Mouse (Mus musculus) neutrophil, adult 5-6 weeks (primary cell): ENCODE data around the gene Usp3. TPM values are rescaled to one million over a fixed set of nuclear protein-coding genes. Genes with fewer than 3 reads are reported as not detected.

Source experiments
- ATAC-seq: fragments of 151-379, 151-347 bp; 2 replicates; pipeline ENCODE4 v1.8.0; 2017; ENCODE audit warnings: mild to moderate bottlenecking, moderate TSS enrichment; ENCODE audit not compliant: insufficient number of reproducible peaks, poor library complexity, low FRiP score, severe bottlenecking; ENCODE audit errors: extremely low read depth
- total RNA-seq: library from RNA; stranded (forward); fragments of 200-1000 nt; gene quantifications from 2 replicates; pipeline ENCODE4 v1.2.3, GENCODE M21; 2017

The Usp3 gene
- total RNA-seq, 1 experiment from 2014 or later, result 95.1 TPM

DNA sequence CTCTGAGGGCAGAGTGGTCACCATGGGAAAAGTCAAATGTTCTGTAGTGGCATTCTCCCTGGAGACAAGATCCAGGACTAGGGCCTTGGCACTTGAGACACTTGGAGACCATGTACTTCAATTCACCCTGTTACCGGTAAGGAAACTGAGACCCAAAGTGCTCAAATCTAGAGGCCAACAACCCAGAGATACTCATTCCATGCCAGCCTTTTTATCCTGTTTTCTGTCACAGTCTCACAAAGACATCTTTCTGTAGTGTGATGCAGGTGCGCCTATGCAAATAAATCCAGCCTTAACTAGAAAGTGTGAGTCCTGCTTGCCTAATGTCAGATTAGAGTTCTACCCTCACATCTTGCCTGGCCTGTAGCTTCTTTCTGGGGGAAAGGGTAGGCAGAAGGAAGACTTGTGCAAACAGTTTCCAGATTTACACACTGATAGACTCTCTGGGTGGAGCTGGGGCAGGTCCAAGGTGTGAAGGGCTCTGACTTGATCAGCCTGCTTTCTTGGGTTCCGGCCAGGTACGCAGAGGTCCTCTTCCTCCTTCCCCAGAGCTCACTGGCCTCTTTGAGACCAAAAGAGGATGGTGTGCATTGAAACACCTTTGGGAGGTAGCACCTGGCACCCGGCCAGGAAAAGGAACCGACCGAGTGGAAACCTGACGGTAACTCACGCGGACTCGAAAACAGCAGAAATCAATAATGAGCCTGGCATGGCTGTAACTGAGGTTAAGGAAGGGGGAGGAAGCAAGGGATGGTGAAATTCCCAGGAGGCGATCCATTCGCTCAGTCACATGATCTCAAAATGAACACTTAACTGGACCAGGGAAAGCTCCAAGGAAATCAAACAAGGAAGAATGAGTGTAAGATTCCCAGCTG lies 13.2 kb upstream of the Usp3 start:
- ATAC-seq, result no peak

DNA sequence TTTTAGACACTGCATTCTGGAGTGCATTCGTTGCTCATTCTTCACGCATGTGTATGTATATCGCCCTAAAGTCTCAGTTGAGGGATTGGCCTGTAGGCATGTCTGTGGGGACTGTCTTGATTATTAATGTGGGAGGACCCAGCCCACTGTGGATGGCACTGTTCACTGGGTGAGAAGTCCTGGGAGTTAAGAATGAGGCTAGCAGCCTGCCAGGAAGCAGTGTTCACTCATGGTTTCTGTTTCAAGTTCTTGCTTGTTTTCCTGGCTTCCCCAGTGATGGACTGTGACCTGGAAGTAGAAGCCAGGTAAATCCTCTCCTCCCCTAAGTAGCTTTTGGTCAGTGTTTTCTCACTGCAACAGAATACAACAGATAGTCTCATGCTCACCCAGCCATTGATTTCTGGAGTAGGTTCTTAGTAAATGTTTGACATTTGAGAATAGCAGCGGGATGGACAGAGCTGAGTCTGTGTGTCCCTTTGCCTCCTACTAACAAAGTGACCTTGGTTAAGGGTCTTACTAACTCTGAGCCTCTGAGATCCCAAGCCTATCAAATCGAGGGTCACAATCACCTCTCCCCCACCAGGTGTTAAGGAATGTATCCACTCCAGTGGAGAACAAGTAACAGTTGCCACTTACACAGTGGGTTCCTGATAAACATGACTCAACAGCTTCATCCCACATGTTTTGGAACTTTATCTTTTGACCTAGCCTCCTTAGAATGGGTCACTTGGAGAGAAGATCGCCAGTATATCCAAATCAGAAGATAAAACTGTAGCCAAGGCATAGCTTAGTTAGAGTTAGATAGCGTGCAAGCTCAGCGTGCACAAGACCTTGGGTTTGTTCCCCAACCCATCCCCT lies 11.6 kb upstream of the Usp3 start:
- ATAC-seq, result no peak

DNA sequence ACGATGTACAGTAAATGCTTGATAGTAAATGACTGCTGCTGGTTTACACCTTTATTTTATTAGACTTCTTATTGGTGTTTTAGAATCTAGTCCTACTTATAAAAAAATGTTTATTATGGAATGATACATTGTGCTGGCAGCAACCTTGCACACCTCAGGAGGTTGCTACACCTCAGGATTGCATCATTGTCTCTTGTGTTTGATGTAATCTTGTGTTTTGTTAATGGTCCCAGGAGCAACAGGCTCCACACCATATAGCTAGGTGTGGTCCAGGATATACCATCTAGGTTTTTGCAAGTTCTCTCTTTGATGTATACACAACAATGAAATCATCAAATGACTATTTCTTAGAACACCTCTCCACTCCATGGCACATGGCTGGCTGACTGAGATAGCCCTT lies 11.0 kb upstream of the Usp3 start:
- no peak for ATAC-seq

DNA sequence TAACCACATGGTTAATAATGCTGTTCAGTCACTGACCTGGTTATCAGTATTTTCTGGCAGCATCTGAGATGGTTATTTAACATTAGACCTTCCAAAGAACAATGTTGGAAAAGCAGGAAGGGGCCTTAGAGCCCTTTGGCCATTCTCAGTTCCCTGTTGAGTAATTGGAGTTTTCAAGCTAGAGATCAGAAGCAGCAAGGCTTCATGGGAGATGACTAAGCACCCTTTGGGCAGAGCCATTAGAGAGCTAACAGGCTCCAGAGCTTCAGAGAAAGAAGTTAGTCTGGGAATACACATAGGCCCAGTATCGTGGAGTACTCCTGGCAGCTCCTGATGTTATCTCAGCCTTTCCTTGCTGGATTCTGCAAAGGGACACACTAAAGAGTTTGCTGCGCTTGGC lies 8.1 kb upstream of the Usp3 start:
- no peak for ATAC-seq

DNA sequence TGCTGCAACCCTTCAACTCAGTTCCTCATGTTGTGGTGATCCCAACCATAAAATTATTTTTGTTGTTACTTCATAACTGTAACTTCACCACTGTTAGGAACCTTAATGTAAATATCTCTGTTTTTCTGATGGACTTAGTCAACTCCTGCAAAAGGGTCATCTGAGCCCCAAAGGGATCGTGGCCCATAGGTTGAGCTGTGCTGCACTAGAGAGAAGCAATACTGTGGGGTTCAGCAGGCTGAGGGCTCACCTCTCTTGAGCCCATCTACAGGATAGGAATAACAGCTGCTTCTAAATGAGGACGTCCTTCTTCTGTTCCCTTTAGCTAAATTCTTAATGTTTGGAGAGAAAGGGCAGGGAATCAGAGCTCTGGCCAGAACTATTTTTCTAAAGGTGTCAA lies 7.6 kb upstream of the Usp3 start:
- ATAC-seq, result no peak

DNA sequence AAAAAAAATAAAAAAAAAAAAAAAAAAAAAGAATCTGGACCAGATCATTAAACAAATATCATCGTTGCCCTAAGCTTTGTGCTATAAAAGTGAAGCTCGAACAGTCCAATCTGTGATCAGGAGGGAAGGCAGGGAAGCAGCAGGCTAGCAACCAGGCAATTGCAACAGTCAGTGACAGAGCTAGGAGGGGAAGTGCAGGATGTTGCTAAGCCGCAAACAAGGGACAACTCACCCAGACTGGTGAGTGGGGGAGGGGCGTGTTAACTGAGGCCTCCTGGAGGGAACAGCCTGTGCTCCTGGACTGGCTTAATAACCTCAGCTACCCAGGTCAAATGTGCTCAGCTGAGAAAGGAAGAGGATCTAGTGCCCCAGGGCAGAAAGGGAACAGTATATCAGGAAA lies 6.6 kb upstream of the Usp3 start:
- ATAC-seq, result peak; percentile 96

DNA sequence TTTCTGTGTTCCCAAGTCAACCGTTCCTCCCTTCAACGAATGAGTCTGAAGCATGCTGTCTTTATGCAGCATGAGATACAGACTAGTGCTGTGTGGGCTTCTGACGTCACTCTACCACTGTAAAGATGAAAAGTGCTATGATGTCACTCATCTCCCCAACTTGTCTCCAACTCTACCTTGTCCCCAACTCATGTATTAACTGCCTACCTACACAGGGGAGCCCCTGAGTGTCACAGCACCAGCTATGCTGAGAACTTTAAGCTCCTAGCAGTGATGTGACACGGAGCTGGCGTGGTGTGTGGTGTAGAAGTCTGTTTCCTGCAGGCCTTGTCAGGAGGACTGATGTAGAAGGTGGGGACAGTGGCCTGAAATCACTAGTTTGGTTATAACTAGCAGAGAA lies 5.7 kb upstream of the Usp3 start:
- no peak for ATAC-seq

DNA sequence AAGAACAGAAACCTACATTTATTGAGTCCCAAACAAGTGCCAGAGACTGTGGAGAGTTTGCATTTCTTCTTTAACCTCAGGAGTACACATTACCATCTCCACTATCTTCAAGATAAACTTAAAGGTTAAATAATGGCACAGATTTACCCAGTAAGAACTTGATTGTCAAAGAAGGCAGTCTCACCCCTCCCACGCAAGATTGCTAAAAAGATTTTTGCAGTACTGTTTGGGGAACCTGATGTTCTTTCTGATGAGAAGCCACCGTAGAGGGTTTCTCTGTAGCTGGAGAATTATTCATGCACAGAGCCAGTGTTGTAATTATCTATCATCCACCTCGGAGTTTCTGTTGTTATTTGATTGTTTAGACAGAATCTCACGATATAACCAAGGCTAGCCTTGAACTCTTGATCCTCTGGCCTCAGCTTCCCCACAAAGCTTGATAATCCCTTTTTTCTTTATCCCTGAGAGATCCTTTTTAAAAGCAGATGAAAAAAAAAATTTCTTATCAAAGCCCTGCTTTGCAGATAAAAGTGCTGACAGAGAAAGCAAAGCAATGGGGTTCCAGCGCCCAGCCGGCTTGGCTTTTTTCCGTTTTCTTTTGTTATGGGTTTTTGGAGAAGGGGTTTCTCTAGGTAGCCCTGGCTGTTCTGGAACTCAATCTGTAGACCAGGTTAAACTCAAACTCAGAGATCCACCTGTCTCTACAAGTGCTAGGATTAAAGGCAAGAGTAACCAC lies 4.7 kb upstream of the Usp3 start:
- no peak for ATAC-seq

DNA sequence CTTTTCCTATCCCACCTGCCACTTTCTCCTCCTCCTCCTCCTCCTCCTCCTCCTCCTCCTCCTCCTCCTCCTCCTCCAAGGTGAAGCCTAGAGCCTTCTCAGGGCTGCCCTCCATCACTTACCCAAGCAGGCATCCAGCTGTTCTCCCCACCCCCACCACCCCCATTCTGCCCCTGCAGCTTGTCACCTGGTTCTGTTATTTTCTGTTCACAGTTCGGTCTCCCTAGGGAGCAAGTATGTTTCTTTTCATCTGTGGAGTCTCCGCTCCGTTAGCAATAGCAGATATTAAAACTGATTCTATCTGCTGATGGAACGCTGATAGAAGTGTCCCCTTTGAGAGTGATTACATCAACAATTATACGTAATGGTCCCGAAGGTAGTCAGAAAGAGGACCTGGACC lies 4.1 kb upstream of the Usp3 start:
- ATAC-seq, result no peak

DNA sequence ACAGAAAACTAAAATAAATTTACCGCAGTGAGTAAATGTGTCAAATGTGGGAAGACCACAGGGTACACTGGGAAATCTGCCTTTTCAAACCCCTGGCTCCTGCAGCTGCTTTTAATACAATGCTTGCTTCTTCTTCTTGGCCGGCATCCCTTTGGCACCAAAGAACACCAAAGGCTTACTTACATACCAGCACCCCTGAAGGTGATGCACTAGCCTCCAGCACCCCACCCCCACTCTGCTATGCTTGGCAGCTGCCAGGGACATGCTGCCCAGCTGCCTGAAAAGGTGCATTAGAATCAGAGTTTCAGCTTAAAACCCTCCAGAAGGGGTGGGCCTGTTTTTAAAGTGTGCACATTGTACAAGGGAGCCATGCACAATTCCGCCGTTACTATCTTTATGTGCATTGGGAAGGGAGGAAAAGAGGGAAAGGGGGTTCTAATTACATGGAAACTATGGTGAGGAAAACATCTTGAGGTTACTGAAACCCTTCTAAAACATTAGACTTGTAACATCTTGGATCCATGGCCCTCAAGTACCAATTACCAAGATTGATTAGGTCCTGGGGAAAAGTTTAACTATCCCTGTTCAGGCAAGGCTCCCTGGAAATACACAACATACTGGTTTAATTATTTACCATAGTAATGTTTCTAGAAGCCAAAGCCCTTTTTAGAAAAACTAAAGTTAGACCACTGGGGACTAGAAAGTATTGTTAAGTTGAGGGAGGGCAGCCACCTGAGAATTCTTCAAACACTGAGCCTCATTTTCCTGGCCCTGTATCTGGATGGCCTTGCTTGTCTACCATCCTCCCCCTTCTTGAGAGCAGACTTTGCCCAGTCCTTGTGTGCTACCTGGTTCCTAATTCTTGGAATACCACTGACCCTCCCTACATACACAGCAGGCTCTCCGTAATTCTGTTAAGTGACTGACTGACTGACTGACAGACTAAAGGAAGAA lies 3.1 kb upstream of the Usp3 start:
- ATAC-seq, result no peak

DNA sequence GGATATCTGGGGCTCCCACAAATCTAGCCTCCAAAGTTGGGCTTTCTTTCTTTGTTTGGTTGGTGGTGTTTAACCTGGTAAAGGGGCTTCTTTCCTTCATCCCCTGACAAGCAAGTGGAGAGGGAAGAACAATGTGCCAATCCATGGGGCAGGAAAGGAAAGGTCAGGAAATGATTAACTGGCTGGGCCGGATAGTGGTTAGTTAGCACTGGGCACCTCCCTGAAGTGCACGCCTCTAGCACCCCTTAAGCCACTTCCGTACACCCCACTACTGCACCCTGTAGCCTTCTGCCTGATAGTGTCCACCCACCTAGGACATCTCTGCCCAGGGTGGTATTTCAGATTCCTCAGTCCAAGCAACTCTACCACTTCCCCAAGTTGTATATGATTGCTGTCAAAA lies 1.1 kb upstream of the Usp3 start:
- no peak for ATAC-seq

DNA sequence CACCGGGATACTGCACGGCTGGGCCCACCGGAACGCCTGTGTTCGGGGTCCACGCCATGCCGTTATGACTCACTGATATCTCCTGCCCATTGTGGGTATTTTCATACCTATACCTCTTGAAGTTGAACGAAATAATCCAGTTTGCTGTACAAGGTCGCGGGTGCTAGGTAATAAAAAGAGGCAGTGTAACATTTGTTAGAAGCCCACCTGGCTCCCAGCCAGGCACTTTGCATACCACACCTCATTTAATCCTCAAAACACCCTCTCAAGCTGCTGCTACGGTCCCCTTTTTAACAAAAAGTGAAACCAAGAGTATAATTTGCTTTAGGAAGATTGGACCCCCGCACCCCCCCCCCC lies 649 bp upstream of the Usp3 start:
- ATAC-seq, result 0 out of 2 replicates have a peak, but pooled peaks have one; percentile 1

DNA sequence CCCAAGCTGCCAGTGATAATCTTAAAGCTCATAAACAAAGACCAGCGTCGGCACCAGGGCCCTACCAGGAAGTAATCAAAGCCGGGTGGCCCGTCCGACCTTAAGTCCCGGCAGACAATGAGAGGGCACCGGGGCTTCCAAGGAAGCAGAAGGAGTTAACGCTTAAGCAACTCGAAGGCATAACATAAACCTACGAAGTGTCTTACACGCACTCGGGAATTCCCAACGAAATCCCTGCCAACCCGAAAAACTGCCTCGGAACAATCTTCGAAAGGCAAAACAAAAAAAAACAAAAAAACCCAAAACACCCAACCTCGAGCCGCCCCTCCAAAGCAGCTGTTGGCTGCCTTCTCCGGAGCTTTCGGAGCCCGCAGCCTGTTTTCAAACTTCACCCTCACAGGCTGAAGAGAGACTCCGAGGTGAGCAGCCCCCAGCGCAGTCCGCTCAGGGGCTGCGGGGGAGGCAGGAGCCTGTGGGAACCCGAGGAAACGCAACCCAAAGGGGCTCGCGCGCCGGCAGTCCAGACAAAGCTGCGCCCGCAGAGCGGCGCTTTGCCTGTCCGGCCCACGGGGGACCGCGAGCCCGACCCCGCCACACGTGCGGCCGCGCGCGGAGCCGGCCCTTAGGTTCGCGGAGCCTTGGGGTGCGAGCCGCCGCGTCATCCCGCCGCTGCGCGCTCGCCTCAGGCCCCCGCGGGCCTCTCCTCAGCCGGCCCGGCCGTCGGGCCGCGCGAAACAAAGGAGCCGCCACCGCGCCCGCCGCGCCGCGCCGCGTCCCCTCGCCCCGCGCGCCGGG lies 894 bp downstream of the Usp3 start:
- no peak for ATAC-seq

DNA sequence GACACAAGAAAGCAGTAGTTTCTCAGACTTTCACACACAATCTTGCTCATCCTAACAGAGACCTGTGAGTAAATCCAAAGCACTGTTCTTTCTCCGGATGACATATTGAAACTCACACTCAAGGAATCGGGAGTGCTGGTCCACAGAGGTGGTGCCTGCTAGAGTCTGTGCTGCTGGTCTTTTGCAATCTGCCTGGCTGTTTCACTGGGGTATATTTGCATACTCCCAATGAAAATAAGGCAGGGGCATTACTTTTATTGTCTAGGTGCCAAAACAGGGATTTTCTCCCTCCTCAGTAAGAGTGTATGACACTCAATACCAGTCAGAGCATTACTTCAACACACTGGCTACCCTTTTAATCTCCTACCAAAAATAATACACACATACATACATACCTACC lies 2.9 kb downstream of the Usp3 start:
- ATAC-seq, result no peak

DNA sequence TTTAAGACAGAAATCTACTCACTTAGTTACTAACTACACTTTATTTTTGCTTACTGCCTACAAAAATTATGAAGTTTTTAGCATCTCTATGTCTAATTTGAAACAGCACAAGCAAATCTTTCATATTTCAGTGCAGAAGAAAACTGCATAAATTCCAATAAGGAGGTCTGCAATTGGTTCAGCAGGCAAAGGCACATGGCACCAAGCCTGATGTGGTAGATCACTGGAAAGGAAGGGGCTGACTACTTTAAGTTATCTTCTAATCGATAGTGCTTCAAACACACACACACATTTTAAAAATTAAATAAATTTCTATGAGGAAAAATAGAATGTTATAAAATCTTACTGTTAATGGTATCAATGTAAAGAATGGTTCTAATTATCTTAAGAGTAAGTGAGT lies 5.9 kb downstream of the Usp3 start:
- ATAC-seq, result no peak

DNA sequence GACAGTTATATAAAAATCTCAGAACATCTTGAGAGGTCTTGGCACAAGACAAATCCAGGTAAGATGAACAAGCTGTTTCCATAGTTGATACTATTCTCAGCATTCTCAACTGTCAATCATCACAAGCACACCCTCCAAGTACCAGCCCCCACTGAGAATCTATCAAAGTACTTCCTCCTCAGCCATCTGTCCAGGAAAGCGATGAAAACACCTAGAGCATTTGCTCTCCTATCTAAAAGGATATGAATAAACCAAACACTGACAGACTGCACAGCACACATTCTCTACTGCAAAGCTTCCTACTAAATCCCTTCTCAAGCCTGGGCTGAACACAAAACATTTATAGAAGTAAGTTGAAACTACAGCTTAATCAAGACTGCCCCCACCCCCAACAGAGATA lies 6.4 kb downstream of the Usp3 start:
- ATAC-seq, result peak; percentile 58; the same call in 1 of the 2 replicates

DNA sequence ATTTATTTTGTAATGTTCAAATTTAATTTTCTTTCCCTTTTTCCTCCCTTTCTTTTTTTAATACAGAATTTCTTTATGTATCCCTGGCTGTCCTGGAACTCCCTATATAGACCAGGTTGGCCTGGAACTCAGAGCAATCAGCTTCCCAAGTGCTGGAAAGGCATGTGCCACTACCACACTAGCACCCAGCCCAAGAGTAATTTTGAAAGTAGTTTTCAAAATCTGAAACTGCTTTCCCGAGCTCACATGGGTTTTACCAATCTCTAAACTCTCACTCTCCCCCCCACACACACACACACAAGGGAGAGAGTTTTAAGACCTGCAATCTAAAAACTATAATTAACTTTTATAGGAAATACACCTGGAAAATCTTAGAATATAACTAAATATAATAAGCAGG lies 7.8 kb downstream of the Usp3 start:
- ATAC-seq, result no peak

DNA sequence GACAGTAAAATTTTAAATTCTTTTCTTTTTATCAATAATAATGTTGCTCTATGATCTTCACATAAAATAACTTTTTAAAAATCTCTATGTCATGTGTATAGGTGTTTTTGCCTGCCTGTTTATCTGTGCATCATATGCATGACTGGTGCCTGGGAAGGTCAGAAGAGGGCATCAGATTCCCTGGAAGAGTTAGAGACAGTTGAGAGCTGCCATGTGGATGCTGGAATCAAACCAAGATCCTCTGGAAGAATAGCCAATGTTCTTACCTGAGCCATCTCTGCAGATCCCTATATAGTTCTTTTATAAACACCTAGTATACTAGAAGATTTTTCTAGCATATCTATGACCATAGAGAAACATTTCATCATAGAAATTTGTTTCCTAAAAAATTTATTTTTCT lies 8.8 kb downstream of the Usp3 start:
- no peak for ATAC-seq
